Mouse (Mus musculus) left cerebral cortex, postnatal 14 days (tissue): ENCODE data around the gene Strada. TPM values are rescaled to one million over a fixed set of nuclear protein-coding genes. Genes with fewer than 3 reads are reported as not detected.

Experiments
- total RNA-seq, 2 experiments: library from RNA; stranded (reverse); gene quantifications; 2 replicates each; pipeline ENCODE4 v1.2.3; 2021

Strada gene
- total RNA-seq, 2 experiments from 2014 or later: 24.3 to 26.9 TPM

Other genes starting within 250 kb of the Strada start
- gene Cyb561, start 248.8 kb downstream of the Strada start, total RNA-seq: 10 to 100 TPM; 64.4 to 65.2 TPM
- 10 to 100 TPM in 1 of 2 experiments, 1 to 10 TPM in 1; 9.7 to 10.5 TPM for gene Ace, start 234.2 kb downstream of the Strada start, total RNA-seq
- not detected for gene Ace3, start 207.5 kb downstream of the Strada start, total RNA-seq
- gene Kcnh6, start 194.0 kb downstream of the Strada start, total RNA-seq: 1 to 10 TPM; 1.5 to 1.7 TPM
- gene Dcaf7, start 165.3 kb downstream of the Strada start, total RNA-seq: 100 to 1,000 TPM; 209 to 210 TPM
- gene Taco1, start 136.1 kb downstream of the Strada start, total RNA-seq: 10 to 100 TPM; 15.3 to 15.6 TPM
- 10 to 100 TPM; 24.2 to 29.1 TPM for gene Map3k3, start 117.6 kb downstream of the Strada start, total RNA-seq
- not detected for gene Gm10840, start 41.3 kb downstream of the Strada start, total RNA-seq
- 100 to 1,000 TPM in 1 of 2 experiments, 10 to 100 TPM in 1; 97.2 to 103 TPM for gene Limd2, start 41.3 kb downstream of the Strada start, total RNA-seq
- 10 to 100 TPM; 78.5 to 79.8 TPM for gene Ccdc47, start 14.2 kb upstream of the Strada start, total RNA-seq
- gene Ddx42, start 14.8 kb upstream of the Strada start, total RNA-seq: 10 to 100 TPM; 69.0 to 69.4 TPM
- gene Ftsj3, start 53.9 kb upstream of the Strada start, total RNA-seq: 10 to 100 TPM; 28.9 to 30.7 TPM
- gene Psmc5, start 54.0 kb upstream of the Strada start, total RNA-seq: 100 to 1,000 TPM; 145 TPM
- 10 to 100 TPM; 14.1 to 15.9 TPM for gene Smarcd2, start 70.8 kb upstream of the Strada start, total RNA-seq
- under 1 TPM; 0.11 to 0.20 TPM for gene Tcam1, start 74.5 kb upstream of the Strada start, total RNA-seq
- not detected for gene Gh, start 99.7 kb upstream of the Strada start, total RNA-seq
- gene Cd79b, start 112.6 kb upstream of the Strada start, total RNA-seq: not detected
- gene Scn4a, start 151.1 kb upstream of the Strada start, total RNA-seq: under 1 TPM in 1 of 2 experiments, not detected in 1; 0.06 TPM
- not detected for gene Prr29, start 163.3 kb upstream of the Strada start, total RNA-seq
- 1 to 10 TPM; 4.3 to 5.1 TPM for gene Icam2, start 185.9 kb upstream of the Strada start, total RNA-seq